Mouse (Mus musculus) cortical plate, adult 2 months (tissue): ENCODE data around the gene F11.

Experiments
- CTCF ChIP-seq: fragments of 200-500 bp; IDR thresholded peaks from 2 replicates; pipeline ENCODE4 v1.5.1; 2011; ENCODE audit warnings: mild to moderate bottlenecking, control low read depth, low read length; ENCODE audit not compliant: insufficient read depth; ENCODE audit errors: extremely low read depth
- POLR2A ChIP-seq: fragments of 200-500 bp; IDR thresholded peaks from 2 replicates; pipeline ENCODE4 v1.6.1; 2011; ENCODE audit warnings: mild to moderate bottlenecking, low read length, control low read depth; ENCODE audit not compliant: insufficient read depth; ENCODE audit errors: extremely low read depth

GRCm38 (mm10) chr8:45202476-45202875 lies 59.4 kb downstream of the F11 start:
- TF ChIP-seq CTCF (no peak), POLR2A (no peak)
